In the genomic region with DNA sequence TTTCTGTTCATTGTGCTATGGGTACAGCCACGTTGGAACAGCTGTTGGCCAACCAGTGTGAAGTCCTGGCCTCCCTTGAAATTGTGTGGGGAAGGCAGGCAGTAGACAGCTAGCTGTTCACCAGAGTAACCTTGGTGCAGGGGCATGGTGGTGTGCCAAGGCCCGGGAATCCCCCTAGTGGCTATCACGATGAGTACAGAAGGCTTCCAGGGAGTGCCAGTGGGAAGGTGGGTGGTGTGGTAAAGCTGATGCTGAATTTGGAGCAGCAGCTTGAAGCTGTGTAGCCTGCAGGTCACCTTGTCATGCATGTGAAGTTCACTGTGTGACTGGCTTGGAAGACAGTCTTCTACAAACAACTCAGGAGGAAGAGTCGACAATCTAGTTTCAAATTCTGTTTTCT, we compare ENCODE assay signal across 8 mouse cellular contexts. TPM values are rescaled to one million over a fixed set of nuclear protein-coding genes. Genes with fewer than 3 reads are reported as not detected.
DNase-seq lines count a peak whose midpoint lies in the region; ATAC-seq lines count a peak whose summit lies in the region.

No protein-coding gene starts in this region.

- no peak overlapping the region for H3K4me2 ChIP-seq in forebrain, embryonic 13.5 days
- H3K4me2 ChIP-seq in neural tube, embryonic 15.5 days = no peak overlapping the region

- no peaks in the 10 kb centered on the region for H3K9me3 ChIP-seq in forebrain, embryonic 10.5 days
- no peaks in the 10 kb centered on the region for H3K9me3 ChIP-seq in forebrain, embryonic 13.5 days (replicated peaks)
- H3K9me3 ChIP-seq in neural tube, embryonic 15.5 days (replicated peaks) = no peaks in the 10 kb centered on the region

- no peak; the same call in 1 of the 2 replicates for ATAC-seq in forebrain, embryonic 13.5 days
- no peak for ATAC-seq in neural tube, embryonic 15.5 days (ENCODE audit: low FRiP score)

- peaks cover 49% of the 10 kb centered on the region for H3K4me1 ChIP-seq in forebrain, embryonic 10.5 days
- peaks cover 18% of the 10 kb centered on the region for H3K4me1 ChIP-seq in forebrain, embryonic 13.5 days
- H3K4me1 ChIP-seq in neural tube, embryonic 15.5 days = peaks cover 41% of the 10 kb centered on the region

- no peak overlapping the region for H3K4me3 ChIP-seq in forebrain, embryonic 10.5 days
- H3K4me3 ChIP-seq in forebrain, embryonic 13.5 days = no peak overlapping the region
- H3K4me3 ChIP-seq in neural tube, embryonic 15.5 days (replicated peaks) = no peak overlapping the region

- peaks cover 22% of the 10 kb centered on the region; the same call in 1 of the 2 replicates for H3K27me3 ChIP-seq in forebrain, embryonic 10.5 days (ENCODE audit: poor library complexity, severe bottlenecking)
- H3K27me3 ChIP-seq in forebrain, embryonic 13.5 days = no peaks in the 10 kb centered on the region
- H3K27me3 ChIP-seq in neural tube, embryonic 15.5 days (replicated peaks) = no peaks in the 10 kb centered on the region

- no peaks in the 10 kb centered on the region for H3K36me3 ChIP-seq in forebrain, embryonic 10.5 days (replicated peaks)
- no peaks in the 10 kb centered on the region for H3K36me3 ChIP-seq in forebrain, embryonic 13.5 days (ENCODE audit: poor library complexity, severe bottlenecking)
- H3K36me3 ChIP-seq in neural tube, embryonic 15.5 days = no peaks in the 10 kb centered on the region

- peak overlapping the region; percentile 70 for H3K27ac ChIP-seq in forebrain, embryonic 10.5 days
- H3K27ac ChIP-seq in forebrain, embryonic 13.5 days = no peak overlapping the region
- H3K27ac ChIP-seq in neural tube, embryonic 15.5 days (replicated peaks) = peak overlapping the region; percentile 28; the same call in 1 of the 2 replicates

- WGBS in forebrain, embryonic 10.5 days = 35% methylated on average over 4 of the region's 4 CpGs
- WGBS in forebrain, embryonic 13.5 days = 36% methylated on average over 4 of the region's 4 CpGs
- WGBS in neural tube, embryonic 15.5 days = 30% methylated on average over 4 of the region's 4 CpGs

- peak; percentile 23 for DNase-seq in forebrain, embryonic 10.5 days (ENCODE audit: extremely low spot score, low spot score)
- DNase-seq in testis, postnatal 10 days (ENCODE audit: low spot score) = peak; percentile 55
- no peak for DNase-seq in testis, postnatal 14 days (ENCODE audit: low spot score)
- peak; percentile 37 to 49 for DNase-seq in frontal cortex, postnatal 14 days (ENCODE audit: low spot score in 2 of 2)
- DNase-seq in kidney, postnatal 36 days = peak; percentile 29 to 62
- no peak for DNase-seq in ovary, postnatal 10 days (ENCODE audit: low spot score)

- H3K9ac ChIP-seq in forebrain, embryonic 13.5 days = no peak overlapping the region
- no peak overlapping the region for H3K9ac ChIP-seq in neural tube, embryonic 15.5 days (replicated peaks)

RNA-seq across cellular contexts. Expression of a gene that starts 32.8 kb away (rescaled TPM):
- polyA plus RNA-seq in forebrain, embryonic 10.5 days (2016; fragmentation: Nextera tagmentation; extraction: Ambion mirVana) = 39.0 and 40.5 TPM in 2 replicates
- polyA plus RNA-seq in forebrain, embryonic 13.5 days (2015; fragmentation: Nextera tagmentation; extraction: Ambion mirVana) = 56.6 and 66.1 TPM in 2 replicates
- 59.8 and 70.8 TPM in 2 replicates for polyA plus RNA-seq in neural tube, embryonic 15.5 days (2015; fragmentation: Nextera tagmentation; extraction: Ambion mirVana)

RNA-seq across cellular contexts. Expression of a gene that starts 34.1 kb away (rescaled TPM):
- polyA plus RNA-seq in forebrain, embryonic 10.5 days (2016; fragmentation: Nextera tagmentation; extraction: Ambion mirVana) = 33.5 and 36.9 TPM in 2 replicates
- 37.8 and 42.9 TPM in 2 replicates for polyA plus RNA-seq in forebrain, embryonic 13.5 days (2015; fragmentation: Nextera tagmentation; extraction: Ambion mirVana)
- 39.7 and 41.8 TPM in 2 replicates for polyA plus RNA-seq in neural tube, embryonic 15.5 days (2015; fragmentation: Nextera tagmentation; extraction: Ambion mirVana)

Comparison
In these comparisons a context has a peak if more than half of its experiments do, and no peak if none do; other contexts are left out.
1. DNase-seq: peak in forebrain, embryonic 10.5 days (single experiment), testis, postnatal 10 days (single experiment), frontal cortex, postnatal 14 days (2 of 2) and kidney, postnatal 36 days (2 of 2); none in testis, postnatal 14 days (single experiment) and ovary, postnatal 10 days (single experiment).